Comparison of ENCODE assay signal across 18 mouse cellular contexts in the genomic region with DNA sequence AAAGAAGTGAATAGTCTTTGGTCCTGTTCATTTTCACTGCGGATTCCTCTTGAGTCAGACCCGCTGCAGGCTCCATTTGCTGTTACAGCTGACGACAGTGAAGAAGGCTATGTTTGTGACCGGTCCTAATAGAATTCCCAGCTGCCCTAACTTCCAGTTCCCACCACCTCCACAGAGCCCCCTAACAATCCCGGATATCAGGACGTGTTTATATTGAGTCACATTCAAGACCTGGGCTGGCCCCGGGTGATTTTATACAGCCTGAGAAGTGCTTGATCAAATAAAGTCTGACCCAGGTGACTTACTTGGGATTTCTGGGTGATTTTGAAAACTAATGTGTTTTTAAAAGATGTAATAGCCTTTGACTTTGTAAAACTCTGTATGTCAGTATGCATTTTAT. TPM values are rescaled to one million over a fixed set of nuclear protein-coding genes. Genes with fewer than 3 reads are reported as not detected.
"Had no signal": no experiment of that assay in that cellular context is flagged by ENCODE, and none has a peak within 500 bp of the region (broad histone marks: within the 10 kb centered on the region; RNA-seq: fewer than 3 reads in every experiment).

No protein-coding gene starts in this region.

- H3K4me3 ChIP-seq: limb, embryonic 13.5 days; midbrain, embryonic 10.5 days; myocyte; neural tube, embryonic 15.5 days had no signal

- H3K9ac ChIP-seq: limb, embryonic 13.5 days; liver, embryonic 14.5 days; neural tube, embryonic 15.5 days had no signal

- DNase-seq: kidney, postnatal 36 days; left cerebral cortex, postnatal 4 days; lung, adult 18-20 months; lung, postnatal 4 days; midbrain, embryonic 14.5 days; right cerebral cortex, adult 18-20 months; right cerebral cortex, postnatal 25 days; thymus, postnatal 36 days had no signal

- H3K27me3 ChIP-seq: limb, embryonic 13.5 days; neural tube, embryonic 15.5 days had no signal

- H3K27ac ChIP-seq: kidney, postnatal 0 days; limb, embryonic 13.5 days; liver, embryonic 14.5 days; midbrain, embryonic 10.5 days; neural tube, embryonic 15.5 days had no signal

- H3K9me3 ChIP-seq: limb, embryonic 13.5 days; midbrain, embryonic 10.5 days; neural tube, embryonic 15.5 days had no signal

- ATAC-seq: lung, postnatal 0 days had no signal

- H3K4me2 ChIP-seq: limb, embryonic 13.5 days; neural tube, embryonic 15.5 days had no signal

RNA-seq across cellular contexts. Expression of a gene that starts 5.2 kb away (rescaled TPM):
- total RNA-seq: left cerebral cortex, postnatal 10 days; megakaryocyte, adult 5-6 weeks had no signal
- polyA plus RNA-seq: midbrain, embryonic 14.5 days; myocyte; neural tube, embryonic 11.5 days had no signal
